Mouse (Mus musculus) testis, adult 2 months (tissue): ENCODE results near the gene Prdm16.

ENCODE experiments used
- CTCF ChIP-seq: fragments of 200-500 bp; IDR thresholded peaks from 2 replicates; pipeline ENCODE4 v1.5.1; 2012; ENCODE audit warnings: low read depth, mild to moderate bottlenecking, inconsistent platforms, low read length, moderate library complexity; ENCODE audit not compliant: control insufficient read depth, insufficient read depth, insufficient replicate concordance
- POLR2A ChIP-seq: fragments of 200-500 bp; IDR thresholded peaks from 2 replicates; pipeline ENCODE4 v1.6.1; 2012; ENCODE audit warnings: low read depth, mild to moderate bottlenecking, inconsistent platforms, low read length, moderate library complexity; ENCODE audit not compliant: control insufficient read depth

DNA sequence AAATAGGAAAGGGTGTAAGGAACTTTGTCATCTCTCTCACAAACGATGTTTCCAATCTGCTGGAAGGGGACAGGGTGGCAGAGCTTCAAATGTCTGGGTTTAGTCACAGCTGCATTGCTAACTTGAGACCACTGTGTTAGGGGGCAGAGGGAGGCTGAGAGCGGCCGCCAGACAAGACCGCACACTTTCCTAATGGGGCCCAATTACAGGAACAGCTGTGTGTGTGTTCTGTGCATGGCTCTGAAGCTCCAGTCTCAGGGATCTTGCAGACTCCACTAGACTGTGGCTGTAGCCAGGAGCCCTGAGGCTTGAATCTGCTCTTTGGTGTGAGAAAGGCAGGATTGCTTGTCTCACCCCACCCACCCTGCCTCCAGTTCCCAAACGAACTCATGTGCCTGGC, 148.6 kb downstream of the Prdm16 start:
- TF ChIP-seq CTCF, result no peak
- no peak for TF ChIP-seq POLR2A
